Mouse (Mus musculus) liver, embryonic 14.5 days (tissue): ENCODE measurements around the gene Apbb2. TPM values are rescaled to one million over a fixed set of nuclear protein-coding genes. Genes with fewer than 3 reads are reported as not detected.

Source experiments
- ATAC-seq: fragments of 200-750 bp; cut with Nextera tagmentation; 2 replicates; pipeline ENCODE4 v1.8.0; 2017; ENCODE audit warnings: moderate number of reproducible peaks, mild to moderate bottlenecking, moderate library complexity; ENCODE audit not compliant: insufficient read depth
- DNase-seq, 3 experiments: peaks; one replicate each; pipeline ENCODE4 v3.0.0-alpha.2; 2012 to 2013; ENCODE audit warnings: low read depth in 3 of 3, low spot score in 3 of 3
- H3K27ac ChIP-seq: fragments of 300-500 bp; sonication (generic); 2 replicates; pipeline ENCODE4 v1.5.1; 2014; ENCODE audit warnings: moderate library complexity, mild to moderate bottlenecking, control low read depth, inconsistent platforms
- H3K27me3 ChIP-seq: fragments of 300-500 bp; sonication (generic); 2 replicates; pipeline ENCODE4 v1.6.1; 2014; ENCODE audit warnings: mild to moderate bottlenecking, low read length, moderate library complexity; ENCODE audit not compliant: control insufficient read depth, insufficient read depth
- H3K36me3 ChIP-seq: fragments of 300-500 bp; sonication (generic); replicated peaks from 2 replicates; pipeline ENCODE4 v1.6.1; 2014; ENCODE audit warnings: low read depth; ENCODE audit not compliant: control insufficient read depth, insufficient read depth
- H3K4me1 ChIP-seq, 2 experiments: fragments of 200-500 bp in 1 of 2; fragments of 300-500 bp in 1 of 2; sonication (generic) in 1 of 2; replicated peaks; 2 replicates each; pipeline ENCODE4 v1.6.1; 2012 to 2014; ENCODE audit warnings: antibody characterized with exemption in 1 of 2, inconsistent platforms in 1 of 2, low read length in 1 of 2; ENCODE audit not compliant: control insufficient read depth in 2 of 2, insufficient read depth in 2 of 2
- H3K4me2 ChIP-seq: fragments of 300-500 bp; sonication (generic); 2 replicates; pipeline ENCODE4 v1.6.1; 2014; ENCODE audit warnings: low read depth, mild to moderate bottlenecking, control low read depth, moderate library complexity
- H3K4me3 ChIP-seq, 2 experiments: fragments of 200-500 bp in 1 of 2; fragments of 300-500 bp in 1 of 2; sonication (generic) in 1 of 2; 2 replicates each; pipeline ENCODE4 v1.5.1; 2012 to 2014; ENCODE audit warnings: low read depth in 2 of 2, low read length in 2 of 2, mild to moderate bottlenecking in 2 of 2, control low read depth in 1 of 2, inconsistent platforms in 1 of 2, moderate library complexity in 1 of 2; ENCODE audit not compliant: insufficient read depth in 1 of 2
- H3K9ac ChIP-seq: fragments of 300-500 bp; sonication (generic); replicated peaks from 2 replicates; pipeline ENCODE4 v1.6.1; 2014; ENCODE audit warnings: mild to moderate bottlenecking, control low read depth, moderate library complexity
- H3K9me3 ChIP-seq: fragments of 300-500 bp; sonication (generic); 2 replicates; pipeline ENCODE4 v1.6.1; 2016; ENCODE audit warnings: low read length, mixed read lengths; ENCODE audit not compliant: control insufficient read depth
- CTCF ChIP-seq: IDR thresholded peaks from 2 replicates; pipeline ENCODE4 v1.5.1; 2016; ENCODE audit warnings: antibody characterized with exemption, low read depth, control low read depth
- EP300 ChIP-seq: IDR thresholded peaks from 2 replicates; pipeline ENCODE4 v1.6.1; 2016; ENCODE audit warnings: antibody characterized with exemption, low read depth
- WGBS: fragments of 180-500 bp; shearing (Covaris S2); extraction: QIAGEN DNeasy Blood & Tissue Kit; methylation state at CpG from one replicate; pipeline ENCODE4 v1.1.7; 2014; ENCODE audit not compliant: insufficient replicate concordance; 5-methylcytosine and 5-hydroxymethylcytosine counted together
- polyA plus RNA-seq, 2 experiments: library from polyadenylated mRNA; depleted of rRNA in 1 of 2; stranded (reverse) in 1 of 2; unstranded in 1 of 2; fragments of >200 nt; fragmentation: Nextera tagmentation in 1 of 2; extraction: Ambion mirVana in 1 of 2; gene quantifications; 2 replicates each; pipeline versions ENCODE4 v1.2.1 to v1.2.3; 2012 to 2014

Apbb2 gene
- polyA plus RNA-seq, 2 experiments = 0.92 to 2.8 TPM

- no peak overlapping the region for H3K9ac ChIP-seq
- H3K9me3 ChIP-seq = no peaks in the 10 kb centered on the region
- ATAC-seq = no peak
- TF ChIP-seq EP300 (no peak), CTCF (no peak)
- H3K4me1 ChIP-seq = peaks cover 0 to 8% of the 10 kb centered on the region in 2 experiments; a peak in 2 of 4 replicates
- H3K4me2 ChIP-seq = no peak overlapping the region
- H3K36me3 ChIP-seq = no peaks in the 10 kb centered on the region
- WGBS = 58% methylated on average over 1 of the region's 1 CpGs
- no peak overlapping the region for H3K27ac ChIP-seq
- H3K27me3 ChIP-seq = no peaks in the 10 kb centered on the region
- DNase-seq = no peak
- no peak overlapping the region for H3K4me3 ChIP-seq
Observed at GRCm38 (mm10) chr5:66503033-66503432, 115.6 kb downstream of the Apbb2 start.

GRCm38 (mm10) chr5:66499621-66500020, 119.0 kb downstream of the Apbb2 start:
- ATAC-seq = no peak
- Histone ChIP-seq H3K4me1 (peaks cover 0 to 14% of the 10 kb centered on the region in 2 experiments; a peak in 2 of 4 replicates), H3K36me3 (no peaks in the 10 kb centered on the region), H3K9ac (no peak overlapping the region), H3K27me3 (no peaks in the 10 kb centered on the region), H3K4me2 (no peak overlapping the region), H3K27ac (no peak overlapping the region), H3K9me3 (no peaks in the 10 kb centered on the region), H3K4me3 (no peak overlapping the region)
- TF ChIP-seq CTCF (no peak), EP300 (no peak)
- 72% methylated on average over 7 of the region's 7 CpGs for WGBS
- DNase-seq = no peak

- Histone ChIP-seq H3K4me3 (no peak overlapping the region), H3K9me3 (no peaks in the 10 kb centered on the region), H3K27ac (no peak overlapping the region), H3K9ac (no peak overlapping the region), H3K4me2 (no peak overlapping the region), H3K36me3 (no peaks in the 10 kb centered on the region), H3K4me1 (peaks cover 0 to 9% of the 10 kb centered on the region in 2 experiments; a peak in 1 of 4 replicates), H3K27me3 (no peaks in the 10 kb centered on the region)
- DNase-seq (no peak), ATAC-seq (no peak)
- 31% methylated on average over 1 of the region's 1 CpGs for WGBS
- no peak for TF ChIP-seq EP300
- no peak for TF ChIP-seq CTCF
Observed at GRCm38 (mm10) chr5:66498140-66498539, 120.4 kb downstream of the Apbb2 start.

GRCm38 (mm10) chr5:66497479-66498087, 121.0 kb downstream of the Apbb2 start:
- H3K27ac ChIP-seq = no peak overlapping the region
- H3K4me3 ChIP-seq = no peak overlapping the region
- H3K4me2 ChIP-seq = no peak overlapping the region
- DNase-seq (no peak), ATAC-seq (no peak)
- H3K9me3 ChIP-seq = no peaks in the 10 kb centered on the region
- WGBS = 53% methylated on average over 14 of the region's 14 CpGs
- H3K36me3 ChIP-seq = no peaks in the 10 kb centered on the region
- TF ChIP-seq EP300 = no peak
- TF ChIP-seq CTCF = no peak
- H3K4me1 ChIP-seq = peaks cover 0 to 7% of the 10 kb centered on the region in 2 experiments; a peak in 1 of 4 replicates
- no peaks in the 10 kb centered on the region for H3K27me3 ChIP-seq
- no peak overlapping the region for H3K9ac ChIP-seq

GRCm38 (mm10) chr5:66496881-66497360, 121.7 kb downstream of the Apbb2 start:
- Histone ChIP-seq H3K4me1 (peaks cover 0 to 7% of the 10 kb centered on the region in 2 experiments; a peak in 1 of 4 replicates), H3K9me3 (no peaks in the 10 kb centered on the region), H3K36me3 (no peaks in the 10 kb centered on the region), H3K27me3 (no peaks in the 10 kb centered on the region), H3K27ac (no peak overlapping the region), H3K4me3 (no peak overlapping the region), H3K9ac (no peak overlapping the region), H3K4me2 (no peak overlapping the region)
- 50% methylated on average over 4 of the region's 4 CpGs for WGBS
- DNase-seq (no peak), ATAC-seq (no peak)
- TF ChIP-seq CTCF (no peak), EP300 (no peak)
